Mouse (Mus musculus) lung, postnatal 0 days (tissue): Measurements from ENCODE around the gene Pak1.

Experiments used
- CTCF ChIP-seq: IDR thresholded peaks from 2 replicates; pipeline ENCODE4 v1.5.1; 2016; ENCODE audit warnings: antibody characterized with exemption, mild to moderate bottlenecking
- EP300 ChIP-seq: IDR thresholded peaks from 2 replicates; pipeline ENCODE4 v1.6.1; 2016; ENCODE audit warnings: antibody characterized with exemption, mild to moderate bottlenecking, control low read depth

DNA sequence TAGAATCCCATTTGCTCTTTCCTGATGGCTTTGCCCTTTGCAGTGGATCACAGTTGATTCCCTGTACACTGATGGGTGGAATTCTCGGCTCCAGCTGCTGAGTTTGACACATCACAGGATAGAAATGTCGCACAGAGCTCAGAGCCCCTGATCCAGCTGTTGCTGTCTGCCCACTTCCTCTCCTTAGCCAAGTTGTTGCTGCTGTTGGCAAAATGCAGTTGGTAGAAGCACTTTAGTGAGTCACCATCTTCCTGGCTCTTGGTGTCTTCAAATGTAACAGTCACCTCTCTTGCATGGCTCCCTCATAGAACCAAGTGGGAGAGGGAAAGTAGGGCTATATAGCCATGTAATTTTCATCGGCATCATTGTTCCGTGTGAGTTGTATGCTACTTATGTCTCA lies 11.2 kb upstream of the Pak1 start:
- no peak for TF ChIP-seq CTCF
- TF ChIP-seq EP300 = no peak
